Mouse (Mus musculus): Measurements from ENCODE around the gene Crybg3.

GRCm38 (mm10) chr16:59529570-59529969 lies 71.2 kb downstream of the Crybg3 start:
- TF ChIP-seq TAL1 (IDR thresholded peaks at IDR 0.05; ENCODE audit: low read length), result no peak
- TF ChIP-seq GATA1 (IDR thresholded peaks at IDR 0.05; ENCODE audit: low read length), result no peak

All from erythroblast, embryonic 14.5 days (primary cell).